Mouse (Mus musculus) liver, embryonic 16.5 days (tissue): ENCODE data around the gene Oosp2. TPM values are rescaled to one million over a fixed set of nuclear protein-coding genes. Genes with fewer than 3 reads are reported as not detected.

Experiments
- polyA plus RNA-seq: library from polyadenylated mRNA; unstranded; fragments of >200 nt; fragmentation: Nextera tagmentation; extraction: Ambion mirVana; gene quantifications from 2 replicates; pipeline ENCODE4 v1.2.1, GENCODE M21; 2015

Gene Oosp2
- polyA plus RNA-seq, 1 experiment from 2014 or later: 0.13 TPM

Other genes starting within 250 kb of the Oosp2 start
- 0.53 and 0.80 TPM in 2 replicates for gene Ms4a4b, start 217.0 kb downstream of the Oosp2 start, polyA plus RNA-seq
- 8.0 and 8.8 TPM in 2 replicates for gene Ms4a6c, start 191.2 kb downstream of the Oosp2 start, polyA plus RNA-seq
- 0.40 and 0.47 TPM in 2 replicates for gene Gm8369, start 174.6 kb downstream of the Oosp2 start, polyA plus RNA-seq
- 2.5 and 3.4 TPM in 2 replicates for gene Ms4a6b, start 144.0 kb downstream of the Oosp2 start, polyA plus RNA-seq
- 0.23 and 0.28 TPM in 2 replicates for gene Ms4a4d, start 123.8 kb downstream of the Oosp2 start, polyA plus RNA-seq
- gene Ms4a6d, start 55.7 kb downstream of the Oosp2 start, polyA plus RNA-seq: 4.9 TPM in 2 replicates
- gene Ms4a2, start 36.8 kb downstream of the Oosp2 start, polyA plus RNA-seq: 0.74 and 1.1 TPM in 2 replicates
- 29.8 and 33.2 TPM in 2 replicates for gene Ms4a3, start 19.7 kb downstream of the Oosp2 start, polyA plus RNA-seq
- 0.09 TPM in 1 of 2 replicates, not detected in the other for gene Oosp1, start 30.6 kb upstream of the Oosp2 start, polyA plus RNA-seq
- not detected in 2 replicates for gene Oosp3, start 36.5 kb upstream of the Oosp2 start, polyA plus RNA-seq
- not detected in 2 replicates for gene Gif, start 87.0 kb upstream of the Oosp2 start, polyA plus RNA-seq
- gene Mrpl16, start 109.8 kb upstream of the Oosp2 start, polyA plus RNA-seq: 27.5 and 31.1 TPM in 2 replicates
- 1.8 and 2.3 TPM in 2 replicates for gene Stx3, start 158.8 kb upstream of the Oosp2 start, polyA plus RNA-seq
- not detected in 2 replicates for gene Olfr1417, start 178.7 kb upstream of the Oosp2 start, polyA plus RNA-seq
- gene Olfr1418, start 200.5 kb upstream of the Oosp2 start, polyA plus RNA-seq: not detected in 2 replicates
- gene Olfr1419, start 214.5 kb upstream of the Oosp2 start, polyA plus RNA-seq: not detected in 2 replicates
- not detected in 2 replicates for gene Olfr1420, start 226.0 kb upstream of the Oosp2 start, polyA plus RNA-seq